In genomic region chr8:70798281-70798680, GRCm38 (mm10) we compare ENCODE assay signal across 7 mouse cellular contexts. TPM values are rescaled to one million over a fixed set of nuclear protein-coding genes. Genes with fewer than 3 reads are reported as not detected.
DNase-seq lines count a peak whose midpoint lies in the region; ATAC-seq and TF ChIP-seq lines count a peak whose summit lies in the region.

No protein-coding gene starts in this region.

- peaks cover 65% of the 10 kb centered on the region for H3K4me1 ChIP-seq in E14TG2a.4 (replicated peaks; ENCODE audit: low read depth, low read length)
- peaks cover 25% of the 10 kb centered on the region for H3K4me1 ChIP-seq in hindbrain, embryonic 12.5 days
- H3K4me1 ChIP-seq in limb, embryonic 11.5 days (ENCODE audit: control insufficient read depth, insufficient read depth, low read length) = peaks cover 12% of the 10 kb centered on the region

- H3K4me2 ChIP-seq in hindbrain, embryonic 12.5 days (replicated peaks) = peak overlapping the region; percentile 76
- peak overlapping the region; percentile 84; the same call in 1 of the 2 replicates for H3K4me2 ChIP-seq in limb, embryonic 11.5 days (ENCODE audit: low read depth, severe bottlenecking)
- peak overlapping the region; percentile 86 for H3K4me2 ChIP-seq in myocyte (ENCODE audit: low read depth)

- 0 out of 2 replicates have a peak overlapping the region, but pooled peaks have one; percentile 77 for H3K9ac ChIP-seq in hindbrain, embryonic 12.5 days
- no peak overlapping the region for H3K9ac ChIP-seq in limb, embryonic 11.5 days (ENCODE audit: low read length)

- H3K27me3 ChIP-seq in E14TG2a.4 (ENCODE audit: insufficient read depth, low read length) (peaks cover 53% of the 10 kb centered on the region), myocyte (ENCODE audit: control insufficient read depth, insufficient read depth, insufficient read length) (no peaks in the 10 kb centered on the region)
- peaks cover 74% of the 10 kb centered on the region for H3K27me3 ChIP-seq in hindbrain, embryonic 12.5 days
- H3K27me3 ChIP-seq in limb, embryonic 11.5 days (ENCODE audit: control insufficient read depth, insufficient read depth, low read length) = peaks cover 41% of the 10 kb centered on the region

- H3K79me2 ChIP-seq in myocyte (ENCODE audit: control insufficient read depth, insufficient read depth) = no peaks in the 10 kb centered on the region

- H3K36me3 ChIP-seq in E14TG2a.4 (ENCODE audit: insufficient read depth, low read length) (no peaks in the 10 kb centered on the region), myocyte (ENCODE audit: control insufficient read depth, insufficient read depth) (no peaks in the 10 kb centered on the region)
- H3K36me3 ChIP-seq in hindbrain, embryonic 12.5 days = no peaks in the 10 kb centered on the region
- H3K36me3 ChIP-seq in limb, embryonic 11.5 days (ENCODE audit: control insufficient read depth, insufficient read depth, low read length) = no peaks in the 10 kb centered on the region

- no peak for ATAC-seq in hindbrain, embryonic 12.5 days (ENCODE audit: low FRiP score)
- no peak for ATAC-seq in limb, embryonic 11.5 days (ENCODE audit: insufficient number of reproducible peaks, low FRiP score, low TSS enrichment, low read depth)
- no peak for ATAC-seq in erythroid progenitor cell, adult 5-6 weeks (replicated peaks; ENCODE audit: low FRiP score, poor library complexity, severe bottlenecking)

- TF ChIP-seq POLR2A in brain, embryonic 14.5 days (IDR thresholded peaks at IDR 0.05; ENCODE audit: borderline replicate concordance, extremely low read depth, insufficient read depth, insufficient read length, poor library complexity, severe bottlenecking) = no peak
- TF ChIP-seq POLR2A in myocyte (IDR thresholded peaks at IDR 0.05; ENCODE audit: insufficient read length, low read depth) = no peak

- no peak overlapping the region for H3K27ac ChIP-seq in hindbrain, embryonic 12.5 days
- no peak overlapping the region for H3K27ac ChIP-seq in limb, embryonic 11.5 days (replicated peaks; ENCODE audit: low read depth, low read length)

- H3K9me3 ChIP-seq in E14TG2a.4 (ENCODE audit: low read length) = no peaks in the 10 kb centered on the region
- H3K9me3 ChIP-seq in hindbrain, embryonic 12.5 days (replicated peaks) = no peaks in the 10 kb centered on the region
- no peaks in the 10 kb centered on the region for H3K9me3 ChIP-seq in limb, embryonic 11.5 days (ENCODE audit: control insufficient read depth, low read length)

- peak; percentile 42 for DNase-seq in brain, embryonic 14.5 days (ENCODE audit: low read depth)
- DNase-seq in limb, embryonic 11.5 days (ENCODE audit: low spot score) = no peak
- DNase-seq in adipocyte (ENCODE audit: low spot score) = no peak

- H3K4me3 ChIP-seq in E14TG2a.4 (replicated peaks; ENCODE audit: low read length) = peak overlapping the region; percentile 86
- H3K4me3 ChIP-seq in hindbrain, embryonic 12.5 days = peak overlapping the region; percentile 54; the same call in 1 of the 2 replicates
- no peak overlapping the region for H3K4me3 ChIP-seq in limb, embryonic 11.5 days (ENCODE audit: low read depth, low read length)
- peak overlapping the region; percentile 41 for H3K4me3 ChIP-seq in myocyte

- no peak overlapping the region for H3ac ChIP-seq in myocyte (ENCODE audit: control insufficient read depth, insufficient read length)

- TF ChIP-seq CTCF in E14TG2a.4 (conservative IDR thresholded peaks at IDR 0.05; ENCODE audit: low read length) = no peak
- TF ChIP-seq CTCF in brain, embryonic 14.5 days (IDR thresholded peaks at IDR 0.05; ENCODE audit: borderline replicate concordance, extremely low read depth, insufficient read depth, insufficient read length) = no peak

- 12% methylated on average over 15 of the region's 15 CpGs for WGBS in hindbrain, embryonic 12.5 days
- WGBS in limb, embryonic 11.5 days = 20% methylated on average over 15 of the region's 15 CpGs

TF ChIP-seq in myocyte, 11 proteins besides CTCF, POLR2A, EP300 and RAD21:
- TF ChIP-seq TCF3 (IDR thresholded peaks at IDR 0.05; ENCODE audit: insufficient read length, low read depth) = no peak
- TF ChIP-seq REST (IDR thresholded peaks at IDR 0.05; ENCODE audit: insufficient read depth, insufficient read length) = no peak
- TF ChIP-seq CEBPB (IDR thresholded peaks at IDR 0.05; ENCODE audit: insufficient read depth, poor library complexity, severe bottlenecking) = no peak
- no peak for TF ChIP-seq E2F4 (IDR thresholded peaks at IDR 0.05; ENCODE audit: insufficient read depth)
- TF ChIP-seq MYOG (IDR thresholded peaks at IDR 0.05; ENCODE audit: control insufficient read depth in 1 of 3, insufficient read depth in 1 of 3, insufficient read length in 2 of 3, low read depth in 2 of 3) = no peak
- no peak for TF ChIP-seq MYOD1 (IDR thresholded peaks at IDR 0.05; ENCODE audit: control insufficient read depth in 1 of 3, insufficient read length in 2 of 3, low read depth in 2 of 3)
- TF ChIP-seq TCF12 (IDR thresholded peaks at IDR 0.05; ENCODE audit: insufficient read depth, poor library complexity, severe bottlenecking) = no peak
- TF ChIP-seq USF1 (IDR thresholded peaks at IDR 0.05; ENCODE audit: low read depth) = no peak
- no peak for TF ChIP-seq SRF (IDR thresholded peaks at IDR 0.05; ENCODE audit: control insufficient read depth, insufficient read length, low read depth)

RNA-seq across cellular contexts. Expression of gene Mast3, which starts 6.6 kb away (rescaled TPM):
- polyA plus RNA-seq in brain, embryonic 14.5 days (2012; rRNA removed) = 45.2 and 48.3 TPM in 2 replicates
- 16.0 and 17.7 TPM in 2 replicates for polyA plus RNA-seq in hindbrain, embryonic 12.5 days (2016; fragmentation: Nextera tagmentation; extraction: Ambion mirVana)
- polyA plus RNA-seq in limb, embryonic 11.5 days (2014; fragmentation: Nextera tagmentation; extraction: Ambion mirVana) = 11.7 and 14.6 TPM in 2 replicates
- 31.7 TPM for polyA plus RNA-seq in myocyte (2012; fragmentation: generic; extraction: Trizol)
- 13.4 and 14.4 TPM in 2 replicates for total RNA-seq in erythroid progenitor cell, adult 5-6 weeks (2015; ENCODE audit: low replicate concordance)
- 2.7 and 3.0 TPM in 2 replicates for total RNA-seq in erythroid progenitor cell, adult 5-6 weeks (2017; ENCODE audit: low replicate concordance)

RNA-seq across cellular contexts. Expression of gene Il12rb1, which starts 10.0 kb away (rescaled TPM):
- polyA plus RNA-seq in brain, embryonic 14.5 days (2012; rRNA removed) = 0.11 and 0.14 TPM in 2 replicates
- polyA plus RNA-seq in hindbrain, embryonic 12.5 days (2016; fragmentation: Nextera tagmentation; extraction: Ambion mirVana) = not detected in 2 replicates
- polyA plus RNA-seq in limb, embryonic 11.5 days (2014; fragmentation: Nextera tagmentation; extraction: Ambion mirVana) = not detected in 2 replicates
- polyA plus RNA-seq in myocyte (2012; fragmentation: generic; extraction: Trizol) = 6.5 TPM
- 0.84 and 1.1 TPM in 2 replicates for total RNA-seq in erythroid progenitor cell, adult 5-6 weeks (2015; ENCODE audit: low replicate concordance)
- total RNA-seq in erythroid progenitor cell, adult 5-6 weeks (2017; ENCODE audit: low replicate concordance) = 0.13 and 0.53 TPM in 2 replicates

RNA-seq across cellular contexts. Expression of gene Pik3r2, which starts 21.8 kb away (rescaled TPM):
- polyA plus RNA-seq in brain, embryonic 14.5 days (2012; rRNA removed) = 150 and 161 TPM in 2 replicates
- 84.5 and 85.5 TPM in 2 replicates for polyA plus RNA-seq in hindbrain, embryonic 12.5 days (2016; fragmentation: Nextera tagmentation; extraction: Ambion mirVana)
- polyA plus RNA-seq in limb, embryonic 11.5 days (2014; fragmentation: Nextera tagmentation; extraction: Ambion mirVana) = 46.9 and 48.3 TPM in 2 replicates
- polyA plus RNA-seq in myocyte (2012; fragmentation: generic; extraction: Trizol) = 130 TPM
- total RNA-seq in erythroid progenitor cell, adult 5-6 weeks (2015; ENCODE audit: low replicate concordance) = 3.8 and 5.4 TPM in 2 replicates
- total RNA-seq in erythroid progenitor cell, adult 5-6 weeks (2017; ENCODE audit: low replicate concordance) = 7.3 and 8.0 TPM in 2 replicates

RNA-seq across cellular contexts. Expression of gene Mpv17l2, which starts 37.5 kb away (rescaled TPM):
- polyA plus RNA-seq in brain, embryonic 14.5 days (2012; rRNA removed) = 29.1 and 45.0 TPM in 2 replicates
- 38.2 and 38.3 TPM in 2 replicates for polyA plus RNA-seq in hindbrain, embryonic 12.5 days (2016; fragmentation: Nextera tagmentation; extraction: Ambion mirVana)
- 23.1 and 23.6 TPM in 2 replicates for polyA plus RNA-seq in limb, embryonic 11.5 days (2014; fragmentation: Nextera tagmentation; extraction: Ambion mirVana)
- polyA plus RNA-seq in myocyte (2012; fragmentation: generic; extraction: Trizol) = 73.0 TPM
- 16.9 and 31.0 TPM in 2 replicates for total RNA-seq in erythroid progenitor cell, adult 5-6 weeks (2015; ENCODE audit: low replicate concordance)
- total RNA-seq in erythroid progenitor cell, adult 5-6 weeks (2017; ENCODE audit: low replicate concordance) = 5.1 and 30.4 TPM in 2 replicates

RNA-seq across cellular contexts. Expression of gene Arrdc2, which starts 41.2 kb away (rescaled TPM):
- 27.2 and 38.6 TPM in 2 replicates for polyA plus RNA-seq in brain, embryonic 14.5 days (2012; rRNA removed)
- 9.8 and 11.1 TPM in 2 replicates for polyA plus RNA-seq in hindbrain, embryonic 12.5 days (2016; fragmentation: Nextera tagmentation; extraction: Ambion mirVana)
- 4.9 and 5.1 TPM in 2 replicates for polyA plus RNA-seq in limb, embryonic 11.5 days (2014; fragmentation: Nextera tagmentation; extraction: Ambion mirVana)
- 5.8 TPM for polyA plus RNA-seq in myocyte (2012; fragmentation: generic; extraction: Trizol)
- total RNA-seq in erythroid progenitor cell, adult 5-6 weeks (2015; ENCODE audit: low replicate concordance) = 35.0 and 62.9 TPM in 2 replicates
- total RNA-seq in erythroid progenitor cell, adult 5-6 weeks (2017; ENCODE audit: low replicate concordance) = 27.3 and 54.3 TPM in 2 replicates
